Mouse (Mus musculus) brain, embryonic 14.5 days (tissue): Measurements from ENCODE around the gene Rsl24d1. TPM values are rescaled to one million over a fixed set of nuclear protein-coding genes. Genes with fewer than 3 reads are reported as not detected.

Experiments used
- DNase-seq: peaks from one replicate; pipeline ENCODE4 v3.0.0-alpha.2; 2011; ENCODE audit warnings: low read depth
- CTCF ChIP-seq: fragments of 200-500 bp; IDR thresholded peaks from 2 replicates; pipeline ENCODE4 v1.5.1; 2012; ENCODE audit warnings: inconsistent platforms, mild to moderate bottlenecking, moderate library complexity, borderline replicate concordance; ENCODE audit not compliant: insufficient read depth, insufficient read length; ENCODE audit errors: extremely low read depth
- POLR2A ChIP-seq: fragments of 200-500 bp; IDR thresholded peaks from 2 replicates; pipeline ENCODE4 v1.6.1; 2012; ENCODE audit warnings: mild to moderate bottlenecking, inconsistent platforms, borderline replicate concordance; ENCODE audit not compliant: poor library complexity, insufficient read depth, insufficient read length, severe bottlenecking; ENCODE audit errors: extremely low read depth
- polyA plus RNA-seq: library from polyadenylated mRNA; depleted of rRNA; stranded (reverse); fragments of >200 nt; gene quantifications from 2 replicates; pipeline ENCODE4 v1.2.3, GENCODE M21; 2012

Rsl24d1 gene
- polyA plus RNA-seq, 1 experiment, result 72.0 TPM

DNA sequence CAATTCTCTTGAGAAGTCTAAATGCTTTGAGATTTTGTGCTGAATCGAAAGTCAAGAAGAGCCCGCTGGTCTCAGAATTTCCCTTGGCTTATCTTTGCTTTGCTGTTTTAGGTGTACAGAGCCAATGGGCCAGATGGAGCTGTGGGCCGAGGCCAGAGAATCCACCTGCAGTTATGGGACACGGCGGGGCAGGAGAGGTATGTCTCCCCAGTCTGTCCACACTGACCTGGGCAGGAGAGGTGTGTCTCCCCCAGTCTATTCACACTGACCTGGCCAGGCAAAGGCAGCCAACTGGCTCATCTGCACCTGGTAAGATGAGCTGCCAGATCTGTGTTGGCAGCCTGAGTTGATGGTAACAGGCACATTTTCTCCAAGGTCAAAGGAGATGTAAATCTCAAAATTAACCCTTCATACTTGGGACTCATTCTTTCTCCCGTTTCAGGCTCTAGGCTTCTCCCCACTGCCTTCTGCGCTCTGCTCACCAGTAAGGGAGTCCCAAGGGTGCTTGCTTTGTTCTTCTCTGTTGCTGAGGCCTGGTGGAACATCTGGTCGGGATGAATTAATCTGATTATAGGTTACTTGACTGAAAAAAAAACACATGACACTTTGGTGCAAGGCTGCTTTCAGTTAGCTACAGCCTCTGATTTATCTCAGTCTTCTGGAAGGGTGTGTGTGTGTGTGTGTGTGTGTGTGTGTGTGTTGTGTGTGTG lies 30.8 kb upstream of the Rsl24d1 start:
- no peak for TF ChIP-seq POLR2A
- TF ChIP-seq CTCF, result no peak
- peak; percentile 14 for DNase-seq

DNA sequence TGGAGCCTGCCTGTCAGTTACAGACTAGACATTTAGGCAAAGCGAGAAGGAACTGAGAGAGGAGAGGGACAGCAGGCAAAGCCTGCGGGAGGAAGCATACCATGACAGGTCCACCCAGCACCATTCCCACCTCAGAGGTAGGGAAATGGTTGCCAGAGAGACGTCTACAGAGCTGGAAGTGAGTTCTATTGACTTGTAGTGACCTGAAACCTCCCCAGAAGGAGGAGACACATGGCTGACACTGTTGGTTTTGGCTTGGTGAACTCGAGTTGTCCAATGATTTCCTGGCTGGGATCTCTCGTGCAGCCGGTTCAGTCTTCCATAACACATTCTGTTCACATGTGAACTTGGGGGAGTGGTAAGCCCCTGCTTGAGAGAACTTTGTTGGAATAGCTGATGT lies 29.3 kb upstream of the Rsl24d1 start:
- TF ChIP-seq POLR2A, result no peak
- no peak for TF ChIP-seq CTCF
- DNase-seq, result no peak

DNA sequence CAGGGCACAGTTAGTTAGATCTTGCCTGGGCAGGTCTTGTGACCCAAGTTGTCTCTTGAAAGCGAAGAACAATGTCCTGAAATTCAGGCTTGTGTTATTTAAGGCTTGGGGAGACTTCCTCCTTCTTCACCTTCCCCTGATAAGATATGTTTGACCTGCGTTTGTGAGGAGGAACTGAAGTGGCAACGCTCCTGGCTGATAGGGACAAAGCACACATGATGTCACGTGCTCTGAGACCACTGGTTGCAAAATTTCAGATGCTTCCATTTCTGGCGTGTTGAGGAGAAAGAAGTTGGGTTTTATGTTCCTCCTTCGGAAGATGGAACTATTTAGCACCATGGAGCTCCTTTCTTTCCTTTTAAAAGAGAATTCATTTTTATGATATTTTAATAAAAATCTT lies 27.4 kb upstream of the Rsl24d1 start:
- DNase-seq, result no peak
- TF ChIP-seq CTCF, result no peak
- no peak for TF ChIP-seq POLR2A

DNA sequence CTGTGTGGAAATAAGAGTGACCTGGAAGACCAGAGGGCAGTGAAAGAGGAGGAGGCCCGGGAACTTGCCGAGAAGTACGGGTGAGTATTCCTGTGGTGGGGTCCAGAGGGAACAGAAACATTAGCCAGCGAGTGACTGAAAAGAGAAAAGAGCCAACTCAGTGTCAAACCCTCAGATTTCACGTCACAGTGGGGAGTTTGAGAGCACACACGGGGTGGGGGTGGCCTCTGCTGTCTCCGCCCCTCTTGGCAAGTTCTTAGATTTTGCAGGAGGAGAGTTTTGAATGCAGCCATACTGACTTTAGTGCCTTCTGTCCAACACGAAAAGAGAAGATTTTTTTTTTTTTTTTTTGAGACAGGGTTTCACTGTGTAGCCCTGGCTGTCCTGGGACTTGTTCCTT lies 26.1 kb upstream of the Rsl24d1 start:
- no peak for DNase-seq
- no peak for TF ChIP-seq POLR2A
- TF ChIP-seq CTCF, result no peak

DNA sequence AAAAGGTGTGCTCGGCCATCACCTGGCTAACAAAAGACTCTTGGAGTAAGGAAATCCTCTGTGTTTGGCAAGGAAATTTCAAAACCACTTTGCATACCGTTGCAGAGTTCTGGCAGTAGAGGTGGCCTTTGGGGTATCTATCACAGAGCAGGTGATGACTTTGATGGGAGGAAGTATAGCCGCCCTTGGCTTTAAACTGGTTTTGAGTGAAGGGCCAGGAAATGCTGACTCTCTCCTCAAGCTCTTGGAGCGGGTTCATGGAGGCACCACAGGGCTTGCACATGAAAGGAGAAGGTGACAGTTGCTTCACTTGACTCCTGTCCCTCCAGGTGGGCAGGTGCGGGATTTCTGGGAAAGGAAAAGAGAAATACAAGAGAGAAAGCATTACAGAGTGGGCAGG lies 25.6 kb upstream of the Rsl24d1 start:
- TF ChIP-seq POLR2A, result no peak
- TF ChIP-seq CTCF, result no peak
- no peak for DNase-seq

DNA sequence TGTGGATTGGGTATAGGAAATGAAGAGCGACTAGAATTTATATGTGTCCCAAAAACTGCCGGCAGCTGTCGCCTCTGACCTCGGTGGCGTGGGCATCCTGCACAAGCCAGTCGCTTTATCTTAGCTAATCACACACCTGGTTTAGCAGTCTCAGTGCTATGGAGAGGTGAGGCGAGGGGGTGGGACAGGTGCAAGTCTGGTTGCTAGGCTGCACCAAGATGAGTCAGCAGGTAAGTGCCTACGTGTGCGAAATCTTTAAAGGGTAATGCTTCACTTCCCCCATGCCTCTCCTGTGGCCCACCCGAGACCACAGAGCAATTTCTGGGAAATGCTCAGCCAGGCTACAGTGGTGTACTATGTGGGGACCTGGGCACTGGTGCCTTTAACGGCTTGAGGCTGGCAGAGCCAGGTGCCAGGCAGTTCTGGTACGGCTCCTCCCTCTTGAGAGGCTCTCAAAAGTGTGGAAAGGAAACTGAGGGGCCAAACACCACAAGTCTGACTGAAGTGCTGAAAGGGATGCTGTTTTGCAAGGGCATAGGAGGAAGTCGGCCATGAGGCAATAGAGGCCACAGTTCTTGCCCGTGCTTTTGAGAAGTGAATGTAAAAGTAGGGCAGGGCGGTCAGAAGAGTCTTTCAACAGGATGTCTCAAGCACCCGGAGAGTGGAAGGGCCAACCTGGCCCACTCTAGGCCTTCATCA lies 23.9 kb upstream of the Rsl24d1 start:
- TF ChIP-seq POLR2A (no peak), CTCF (no peak)
- DNase-seq, result no peak

DNA sequence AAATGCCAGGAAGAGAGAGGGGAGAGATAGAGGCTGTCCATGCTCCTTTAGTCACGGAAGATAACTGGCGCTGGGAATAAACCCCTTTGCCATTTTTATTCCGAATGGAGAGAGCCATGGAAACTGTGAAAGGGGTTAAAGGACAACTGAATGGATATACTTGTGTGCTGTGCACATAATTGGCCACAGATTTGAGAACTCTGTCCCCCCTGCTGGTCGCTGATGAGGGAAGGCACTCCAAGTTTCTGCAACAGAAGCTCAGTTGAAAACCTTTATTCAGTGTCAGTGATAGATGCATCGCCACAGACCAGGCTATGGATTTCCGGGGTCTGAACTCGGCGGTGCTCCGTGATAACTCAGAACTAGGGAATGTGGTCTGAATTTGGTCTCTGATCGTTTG lies 23.1 kb upstream of the Rsl24d1 start:
- no peak for DNase-seq
- no peak for TF ChIP-seq CTCF
- TF ChIP-seq POLR2A, result no peak

DNA sequence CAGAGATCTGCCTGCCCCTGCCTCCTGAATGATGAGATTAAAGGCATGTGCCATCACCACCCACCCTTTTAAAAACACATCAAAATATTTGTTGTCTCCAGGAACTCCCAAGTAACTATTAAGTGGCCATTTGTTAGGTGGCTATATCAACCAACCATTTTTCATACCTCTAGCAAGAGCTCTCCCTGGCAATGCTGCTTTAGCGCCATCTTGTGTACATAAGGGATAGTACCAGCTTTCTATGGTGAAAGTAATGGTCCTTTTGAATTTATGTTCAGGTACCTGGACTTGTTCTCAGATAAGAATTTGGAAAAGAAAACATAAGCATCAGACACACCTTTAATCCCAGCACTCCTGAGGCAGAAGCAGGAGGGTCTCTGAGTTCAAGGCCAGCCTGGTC lies 21.5 kb upstream of the Rsl24d1 start:
- TF ChIP-seq CTCF (peak; percentile 79), POLR2A (no peak)
- peak; percentile 83 for DNase-seq

DNA sequence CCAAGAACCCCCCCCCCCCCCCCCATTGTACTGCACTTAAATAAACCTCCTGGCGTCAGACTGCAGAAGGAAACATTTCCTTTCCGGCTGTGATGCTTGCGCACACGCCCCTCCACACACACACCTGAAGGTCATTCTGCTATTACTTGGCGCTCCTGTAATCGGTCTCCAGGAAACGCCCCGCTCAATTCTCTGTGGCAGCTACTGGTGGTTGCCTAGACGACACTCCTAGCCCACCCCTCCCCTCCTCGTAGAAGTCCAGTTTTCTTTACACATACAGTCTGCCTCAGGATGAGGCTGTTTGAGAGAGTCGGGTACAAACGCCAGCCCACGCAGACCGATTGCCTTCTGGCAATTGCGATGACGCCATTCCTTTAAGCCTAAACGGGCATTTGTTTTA lies 18.6 kb upstream of the Rsl24d1 start:
- TF ChIP-seq POLR2A (no peak), CTCF (no peak)
- DNase-seq, result peak; percentile 78

DNA sequence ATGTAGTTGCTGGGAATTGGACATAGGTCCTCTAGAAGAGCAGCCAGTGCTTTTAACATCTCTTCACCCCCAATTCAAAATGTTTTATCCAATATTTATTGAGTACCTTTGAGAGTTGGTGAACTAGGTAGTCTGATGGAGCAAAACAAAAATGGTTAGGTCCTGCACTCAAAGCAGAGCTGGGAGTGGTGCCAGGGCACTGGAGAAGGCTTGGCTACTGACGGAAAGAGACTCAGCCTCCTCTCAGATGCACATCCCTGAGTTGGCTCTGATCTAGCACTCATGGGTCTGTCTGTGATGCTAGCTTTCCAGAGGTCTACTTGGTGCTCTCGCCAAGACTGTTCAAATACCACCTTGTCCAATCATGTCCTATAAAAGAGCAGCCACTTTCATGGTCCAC lies 15.3 kb upstream of the Rsl24d1 start:
- TF ChIP-seq CTCF (no peak), POLR2A (no peak)

DNA sequence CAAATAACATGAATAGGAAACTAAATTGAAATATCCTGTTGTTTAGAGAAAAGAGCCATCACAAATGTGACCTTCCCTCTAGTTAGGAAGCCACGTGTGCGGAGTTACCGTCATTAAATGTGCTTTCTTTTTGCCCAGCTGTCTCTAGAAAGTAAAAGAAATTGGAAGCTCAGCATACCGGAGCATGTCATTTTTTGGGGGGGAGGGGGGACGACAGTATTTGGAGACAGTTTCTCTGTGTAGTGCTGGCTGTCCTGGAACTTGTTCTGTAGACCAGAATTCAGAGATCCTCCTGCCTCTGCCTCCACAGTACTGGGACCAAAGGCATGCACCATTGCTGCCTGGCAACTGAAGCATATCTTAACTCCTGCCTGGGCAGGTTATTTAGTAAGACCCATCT lies 11.7 kb upstream of the Rsl24d1 start, which contains the start of gene Khdc3:
TSS of gene Khdc3 (plus strand) at position 301 of the 400 bp plus-strand sequence.
- DNase-seq, result no peak
- TF ChIP-seq POLR2A, result no peak
- TF ChIP-seq CTCF, result no peak

More for the DNA sequence above, 15.3 kb upstream of the Rsl24d1 start:
- no peak for DNase-seq

DNA sequence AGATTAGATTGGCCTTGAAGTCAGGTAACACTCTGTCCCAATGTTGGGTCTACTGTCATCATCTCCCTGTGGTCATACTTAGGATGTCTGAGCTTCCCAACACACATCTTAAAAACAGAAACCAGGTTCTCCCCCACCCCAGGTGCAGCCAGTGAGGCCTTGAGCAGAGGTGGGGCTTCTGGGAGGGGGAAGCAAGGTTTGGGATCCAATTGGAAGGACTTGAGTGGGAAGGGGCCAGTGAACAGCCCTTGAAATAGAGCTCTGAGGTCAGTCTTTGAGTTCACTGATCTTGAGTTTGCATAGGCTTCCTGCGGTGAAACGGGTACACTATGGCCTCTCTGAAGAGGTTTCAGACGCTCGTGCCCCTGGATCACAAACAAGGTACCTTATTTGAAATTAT lies 11.0 kb upstream of the Rsl24d1 start, which contains the start of gene Gm20509:
TSS of gene Gm20509 (plus strand) at position 290 of the 400 bp plus-strand sequence.
- TF ChIP-seq CTCF (no peak), POLR2A (no peak)
- no peak for DNase-seq
